Mouse (Mus musculus): ENCODE data around the gene N4bp2l2.
"Not testable (repeated sequence)": the region's sequence is repeated elsewhere in the genome, so short reads cannot be mapped to it uniquely, and the experiment has no call there.

Gene N4bp2l2

GRCm38 (mm10) chr5:150643390-150643789 is 22.6 kb downstream of the N4bp2l2 start:
- not testable (repeated sequence) for DNase-seq (ENCODE audit: low spot score in 2 of 2)

GRCm38 (mm10) chr5:150641440-150641839 is 24.5 kb downstream of the N4bp2l2 start:
- DNase-seq (ENCODE audit: low spot score in 2 of 2), result no peak

GRCm38 (mm10) chr5:150629692-150630091 is 36.3 kb downstream of the N4bp2l2 start:
- DNase-seq (ENCODE audit: low spot score in 2 of 2), result no peak

- DNase-seq (ENCODE audit: low spot score in 2 of 2), result no peak
These were observed 36.7 kb downstream of the N4bp2l2 start for GRCm38 (mm10) chr5:150629272-150629671.

GRCm38 (mm10) chr5:150625528-150625927 is 40.5 kb downstream of the N4bp2l2 start:
- no peak for DNase-seq (ENCODE audit: low spot score in 2 of 2)

GRCm38 (mm10) chr5:150622792-150623191 is 43.2 kb downstream of the N4bp2l2 start:
- no peak for DNase-seq (ENCODE audit: low spot score in 2 of 2)

GRCm38 (mm10) chr5:150621592-150621991 is 44.4 kb downstream of the N4bp2l2 start:
- no peak for DNase-seq (ENCODE audit: low spot score in 2 of 2)

- DNase-seq (ENCODE audit: low spot score in 2 of 2), result no peak
These were observed 45.3 kb downstream of the N4bp2l2 start for GRCm38 (mm10) chr5:150620588-150621135.

GRCm38 (mm10) chr5:150618599-150619355 is 47.2 kb downstream of the N4bp2l2 start:
- no peak for DNase-seq (ENCODE audit: low spot score in 2 of 2)

GRCm38 (mm10) chr5:150616731-150617130 is 49.3 kb downstream of the N4bp2l2 start:
- no peak for DNase-seq (ENCODE audit: low spot score in 2 of 2)

GRCm38 (mm10) chr5:150616216-150616615 is 49.8 kb downstream of the N4bp2l2 start:
- no peak for DNase-seq (ENCODE audit: low spot score in 2 of 2)

GRCm38 (mm10) chr5:150614054-150614453 is 51.9 kb downstream of the N4bp2l2 start:
- no peak for DNase-seq (ENCODE audit: low spot score in 2 of 2)

GRCm38 (mm10) chr5:150611697-150612096 is 54.3 kb downstream of the N4bp2l2 start:
- no peak for DNase-seq (ENCODE audit: low spot score in 2 of 2)

GRCm38 (mm10) chr5:150611136-150611535 is 54.8 kb downstream of the N4bp2l2 start:
- DNase-seq (ENCODE audit: low spot score in 2 of 2), result no peak

- no peak for DNase-seq (ENCODE audit: low spot score in 2 of 2)
These were observed 58.4 kb downstream of the N4bp2l2 start for GRCm38 (mm10) chr5:150607631-150608030.

GRCm38 (mm10) chr5:150606131-150606530 is 59.9 kb downstream of the N4bp2l2 start:
- no peak for DNase-seq (ENCODE audit: low spot score in 2 of 2)

GRCm38 (mm10) chr5:150601441-150602230 is 64.3 kb downstream of the N4bp2l2 start:
- no peak for DNase-seq (ENCODE audit: low spot score in 2 of 2)

- no peak for DNase-seq (ENCODE audit: low spot score in 2 of 2)
These were observed 65.2 kb downstream of the N4bp2l2 start for GRCm38 (mm10) chr5:150600554-150601440.

- no peak for DNase-seq (ENCODE audit: low spot score in 2 of 2)
These were observed 66.4 kb downstream of the N4bp2l2 start for GRCm38 (mm10) chr5:150599301-150600294.

Data from cerebellum, postnatal 4 days (tissue).